Mouse (Mus musculus): ENCODE measurements around the gene Zc3hc1.

The Zc3hc1 gene

GRCm38 (mm10) chr6:30325932-30326501 lies 64.8 kb downstream of the Zc3hc1 start:
- peak in 1 of 2 experiments; percentile 50 for DNase-seq (ENCODE audit: low read depth in 2 of 2, low spot score in 2 of 2)

GRCm38 (mm10) chr6:30321002-30321401 lies 69.8 kb downstream of the Zc3hc1 start:
- DNase-seq (ENCODE audit: low read depth in 2 of 2, low spot score in 2 of 2), result no peak

GRCm38 (mm10) chr6:30319216-30319615 lies 71.6 kb downstream of the Zc3hc1 start:
- DNase-seq (ENCODE audit: low read depth in 2 of 2, low spot score in 2 of 2), result no peak

All from CD8-positive naive resting alpha-beta T cell, adult 2 months (primary cell).